Mouse (Mus musculus) liver, embryonic 14 days (tissue): ENCODE measurements around the gene Gpr180. TPM values are rescaled to one million over a fixed set of nuclear protein-coding genes. Genes with fewer than 3 reads are reported as not detected.

ENCODE experiments used
- polyA plus RNA-seq: library from polyadenylated mRNA; depleted of rRNA; stranded (reverse); fragments of >200 nt; gene quantifications from 2 replicates; pipeline ENCODE4 v1.2.3, GENCODE M21; 2012; rRNA removed

The Gpr180 gene
- polyA plus RNA-seq: 5.4 and 5.8 TPM in 2 replicates

GRCm38 (mm10) chr14:118136744-118137452 lies at the start of gene Gpr180:
TSS of gene Gpr180 (plus strand) at chr14:118137158.

DNA sequence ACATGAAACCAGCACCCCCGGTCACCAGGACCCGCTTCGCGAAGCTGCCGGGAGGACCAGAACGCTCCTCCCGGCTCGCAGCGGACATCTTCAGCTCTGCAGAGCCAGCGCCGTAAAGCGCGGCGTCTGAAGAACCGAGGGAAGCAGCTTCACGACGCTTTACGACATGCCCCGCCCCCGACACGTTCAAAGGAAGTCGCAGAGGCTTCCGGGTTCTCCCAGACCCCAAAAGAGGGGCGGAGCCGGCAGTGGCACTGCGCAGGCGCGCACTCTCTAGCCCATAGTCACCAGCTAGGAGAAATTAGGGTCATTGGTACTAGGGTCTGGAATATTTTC lies 4.3 kb upstream of the Gpr180 start, which contains the start of gene Tgds:
Gene Tgds (minus strand): TSS at position 114 of the 336 bp plus-strand sequence.

Other genes starting within 250 kb of the Gpr180 start
- gene Dct, start 84.9 kb upstream of the Gpr180 start, polyA plus RNA-seq: 0.02 and 0.03 TPM in 2 replicates
- 10.2 and 11.5 TPM in 2 replicates for gene Tgds, start 4.4 kb upstream of the Gpr180 start, polyA plus RNA-seq
- 0.01 TPM in 1 of 2 replicates, not detected in the other for gene Sox21, start 99.9 kb downstream of the Gpr180 start, polyA plus RNA-seq
- not detected in 2 replicates for gene Gm9376, start 129.8 kb downstream of the Gpr180 start, polyA plus RNA-seq